Mouse (Mus musculus) heart, embryonic 16.5 days (tissue): ENCODE results near the gene Bcl2l10. TPM values are rescaled to one million over a fixed set of nuclear protein-coding genes. Genes with fewer than 3 reads are reported as not detected.

Experiments
- ATAC-seq: fragments of 200-750 bp; cut with Nextera tagmentation; replicated peaks from 2 replicates; pipeline ENCODE4 v1.8.0; 2017; ENCODE audit warnings: moderate number of reproducible peaks; ENCODE audit not compliant: insufficient read depth, low FRiP score; ENCODE audit errors: extremely low read depth
- H3K27ac ChIP-seq: fragments of 300-500 bp; sonication (generic); 2 replicates; pipeline ENCODE4 v1.5.1; 2014; ENCODE audit warnings: mild to moderate bottlenecking, low read length, control low read depth, moderate library complexity
- H3K27me3 ChIP-seq: fragments of 300-500 bp; sonication (generic); 2 replicates; pipeline ENCODE4 v1.6.1; 2014; ENCODE audit warnings: low read length, mixed read lengths; ENCODE audit not compliant: control insufficient read depth, insufficient read depth
- H3K36me3 ChIP-seq: fragments of 300-500 bp; sonication (generic); 2 replicates; pipeline ENCODE4 v1.6.1; 2014; ENCODE audit not compliant: control insufficient read depth, insufficient read depth
- H3K4me1 ChIP-seq: fragments of 300-500 bp; sonication (generic); 2 replicates; pipeline ENCODE4 v1.6.1; 2014; ENCODE audit warnings: low read length, mixed read lengths; ENCODE audit not compliant: control insufficient read depth, insufficient read depth
- H3K4me2 ChIP-seq: fragments of 300-500 bp; sonication (generic); 2 replicates; pipeline ENCODE4 v1.6.1; 2014; ENCODE audit warnings: low read depth, mild to moderate bottlenecking, control low read depth, low read length
- H3K4me3 ChIP-seq: fragments of 300-500 bp; sonication (generic); 2 replicates; pipeline ENCODE4 v1.5.1; 2014; ENCODE audit warnings: mild to moderate bottlenecking, control low read depth, low read length
- H3K9ac ChIP-seq: fragments of 300-500 bp; sonication (generic); 2 replicates; pipeline ENCODE4 v1.6.1; 2014; ENCODE audit warnings: low read length, control low read depth
- H3K9me3 ChIP-seq: fragments of 300-500 bp; sonication (generic); replicated peaks from 2 replicates; pipeline ENCODE4 v1.6.1; 2016; ENCODE audit warnings: low read length; ENCODE audit not compliant: control insufficient read depth
- WGBS: fragments of 180-500 bp; shearing (Covaris S2); extraction: QIAGEN DNeasy Blood & Tissue Kit; methylation state at CpG from one replicate; pipeline ENCODE4 v1.1.7; 2014; 5-methylcytosine and 5-hydroxymethylcytosine counted together
- polyA plus RNA-seq: library from polyadenylated mRNA; unstranded; fragments of >200 nt; fragmentation: Nextera tagmentation; extraction: Ambion mirVana; gene quantifications from 2 replicates; pipeline ENCODE4 v1.2.1, GENCODE M21; 2015

Gene Bcl2l10
- polyA plus RNA-seq, 1 experiment from 2014 or later = not detected

GRCm38 (mm10) chr9:75400639-75401038, 53.1 kb downstream of the Bcl2l10 start:
- no peaks in the 10 kb centered on the region for H3K9me3 ChIP-seq
- H3K27ac ChIP-seq = peak overlapping the region; percentile 47
- 23% methylated on average over 5 of the region's 5 CpGs for WGBS
- peaks cover 17% of the 10 kb centered on the region for H3K36me3 ChIP-seq
- no peaks in the 10 kb centered on the region for H3K27me3 ChIP-seq
- peak; percentile 58; the same call in 1 of the 2 replicates for ATAC-seq
- no peak overlapping the region for H3K4me3 ChIP-seq
- H3K9ac ChIP-seq = no peak overlapping the region
- H3K4me1 ChIP-seq = peaks cover 32% of the 10 kb centered on the region
- 0 out of 2 replicates have a peak overlapping the region, but pooled peaks have one; percentile 6 for H3K4me2 ChIP-seq

Other genes with a start within 250 kb of the Bcl2l10 start
- gene Myo5c, start 115.7 kb upstream of the Bcl2l10 start, polyA plus RNA-seq = 2.5 and 4.7 TPM in 2 replicates
- 62.6 and 66.9 TPM in 2 replicates for gene Gnb5, start 41.5 kb upstream of the Bcl2l10 start, polyA plus RNA-seq
- gene Mapk6, start 62.2 kb downstream of the Bcl2l10 start, polyA plus RNA-seq = 35.8 and 41.6 TPM in 2 replicates
- gene Leo1, start 93.8 kb downstream of the Bcl2l10 start, polyA plus RNA-seq = 28.1 and 32.0 TPM in 2 replicates
- gene Tmod3, start 211.9 kb downstream of the Bcl2l10 start, polyA plus RNA-seq = 90.3 and 91.7 TPM in 2 replicates